Mouse (Mus musculus): ENCODE measurements around the gene Rgs6.

GRCm38 (mm10) chr12:82647876-82648275 is 59.8 kb downstream of the Rgs6 start:
- TF ChIP-seq POLR2A (IDR thresholded peaks at IDR 0.05; ENCODE audit: extremely low read depth, insufficient read depth, low read length): no peak
- TF ChIP-seq CTCF (IDR thresholded peaks at IDR 0.05; ENCODE audit: low read depth, low read length): no peak
